Mouse (Mus musculus) embryonic facial prominence, embryonic 10.5 days (tissue): ENCODE data around the gene Fnbp4. TPM values are rescaled to one million over a fixed set of nuclear protein-coding genes. Genes with fewer than 3 reads are reported as not detected.
"Not testable (repeated sequence)": the region's sequence is repeated elsewhere in the genome, so short reads cannot be mapped to it uniquely, and the experiment has no call there.

ENCODE experiments used
- DNase-seq: peaks from one replicate; pipeline ENCODE4 v3.0.0-alpha.2; 2017; ENCODE audit warnings: low spot score
- H3K27ac ChIP-seq: fragments of 300-500 bp; sonication (generic); replicated peaks from 2 replicates; pipeline ENCODE4 v1.5.1; 2016; ENCODE audit warnings: mild to moderate bottlenecking
- H3K27me3 ChIP-seq: fragments of 300-500 bp; sonication (generic); replicated peaks from 2 replicates; pipeline ENCODE4 v1.6.1; 2016; ENCODE audit warnings: low read depth, mild to moderate bottlenecking; ENCODE audit not compliant: poor library complexity, severe bottlenecking
- H3K36me3 ChIP-seq: fragments of 300-500 bp; sonication (generic); replicated peaks from 2 replicates; pipeline ENCODE4 v1.6.1; 2016; ENCODE audit warnings: mild to moderate bottlenecking, moderate library complexity
- H3K4me1 ChIP-seq: fragments of 300-500 bp; sonication (generic); 2 replicates; pipeline ENCODE4 v1.6.1; 2016
- H3K4me3 ChIP-seq: fragments of 300-500 bp; sonication (generic); 2 replicates; pipeline ENCODE4 v1.5.1; 2016; ENCODE audit warnings: mild to moderate bottlenecking, moderate library complexity
- H3K9me3 ChIP-seq: fragments of 300-500 bp; sonication (generic); 2 replicates; pipeline ENCODE4 v1.6.1; 2016; ENCODE audit warnings: mild to moderate bottlenecking
- WGBS: fragments of 180-500 bp; shearing (Covaris S2); methylation state at CpG from one replicate; pipeline ENCODE4 v1.1.7; 2016; 5-methylcytosine and 5-hydroxymethylcytosine counted together
- polyA plus RNA-seq: library from polyadenylated mRNA; unstranded; fragments of >200 nt; fragmentation: Nextera tagmentation; extraction: Ambion mirVana; gene quantifications from 2 replicates; pipeline ENCODE4 v1.2.1, GENCODE M21; 2016

Fnbp4 gene
- polyA plus RNA-seq, 1 experiment from 2014 or later: 121 TPM

DNA sequence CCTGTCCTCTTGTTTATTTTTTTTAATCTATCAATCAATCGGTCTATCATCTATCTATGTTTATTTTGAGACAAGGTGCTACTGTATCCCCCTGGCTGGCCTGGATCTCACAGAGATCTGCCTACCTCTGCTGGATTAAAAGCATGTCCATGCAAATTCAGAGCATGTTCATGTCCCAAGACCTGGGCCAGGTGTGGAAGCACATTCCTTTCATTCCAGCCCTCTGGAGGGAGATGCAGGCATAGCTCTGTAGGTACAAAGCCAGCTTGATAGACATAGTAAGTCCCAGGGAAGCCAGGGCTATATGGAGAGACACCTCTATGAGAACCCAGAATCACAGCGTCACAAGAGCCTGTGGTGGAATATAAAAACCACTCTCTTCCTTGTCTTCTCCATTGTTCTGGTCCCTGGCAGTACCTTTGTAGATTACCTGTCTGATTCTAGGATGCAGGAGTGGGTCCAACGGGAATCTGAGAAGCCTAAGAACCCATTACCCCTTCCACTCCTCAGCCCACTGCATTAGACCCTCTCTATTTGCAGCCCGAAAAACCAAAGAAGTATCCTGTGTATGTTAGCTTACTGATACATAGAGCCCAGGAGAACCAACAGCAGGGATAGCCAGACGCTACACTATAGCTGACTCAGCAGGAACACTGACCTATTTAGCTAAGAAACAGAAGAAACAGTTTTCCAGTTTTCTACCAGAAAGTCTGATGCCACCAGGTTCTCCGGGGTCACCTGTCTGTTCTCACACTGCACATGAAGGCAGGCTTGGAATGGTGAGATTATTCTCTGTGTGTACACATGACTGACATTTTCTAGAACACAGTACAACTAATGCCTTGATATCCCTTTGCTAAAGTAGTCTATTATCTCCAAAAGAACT, 63.3 kb downstream of the Fnbp4 start:
- H3K27me3 ChIP-seq: no peaks in the 10 kb centered on the region
- H3K27ac ChIP-seq: no peak overlapping the region
- H3K4me1 ChIP-seq: no peaks in the 10 kb centered on the region
- H3K4me3 ChIP-seq: no peak overlapping the region
- DNase-seq: no peak
- H3K36me3 ChIP-seq: no peaks in the 10 kb centered on the region
- no peaks in the 10 kb centered on the region for H3K9me3 ChIP-seq
- 83% methylated on average over 6 of the region's 6 CpGs for WGBS

DNA sequence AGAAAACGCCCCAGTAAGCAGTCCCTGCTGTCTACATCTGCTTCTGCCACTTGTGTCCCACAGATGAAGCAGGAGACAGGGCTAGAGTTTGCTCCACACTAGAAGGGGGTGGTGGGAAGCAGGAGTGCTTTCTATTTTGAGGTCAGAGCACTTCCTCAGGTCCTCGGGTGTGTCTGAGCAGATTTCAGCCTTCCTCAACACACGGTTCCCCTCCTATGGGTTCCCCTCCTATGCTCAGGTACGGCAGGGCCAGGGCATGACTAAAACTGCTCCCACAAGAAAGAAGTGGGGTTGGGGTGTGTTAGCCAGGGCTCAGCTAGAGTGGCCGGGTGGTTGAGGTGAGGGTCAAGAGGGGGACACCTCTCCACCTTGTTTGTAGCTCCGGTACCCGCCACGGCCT, 65.6 kb downstream of the Fnbp4 start:
- no peaks in the 10 kb centered on the region for H3K9me3 ChIP-seq
- WGBS: 90% methylated on average over 8 of the region's 8 CpGs
- DNase-seq: no peak
- no peaks in the 10 kb centered on the region for H3K36me3 ChIP-seq
- no peak overlapping the region for H3K4me3 ChIP-seq
- no peak overlapping the region for H3K27ac ChIP-seq
- H3K4me1 ChIP-seq: no peaks in the 10 kb centered on the region
- H3K27me3 ChIP-seq: no peaks in the 10 kb centered on the region

DNA sequence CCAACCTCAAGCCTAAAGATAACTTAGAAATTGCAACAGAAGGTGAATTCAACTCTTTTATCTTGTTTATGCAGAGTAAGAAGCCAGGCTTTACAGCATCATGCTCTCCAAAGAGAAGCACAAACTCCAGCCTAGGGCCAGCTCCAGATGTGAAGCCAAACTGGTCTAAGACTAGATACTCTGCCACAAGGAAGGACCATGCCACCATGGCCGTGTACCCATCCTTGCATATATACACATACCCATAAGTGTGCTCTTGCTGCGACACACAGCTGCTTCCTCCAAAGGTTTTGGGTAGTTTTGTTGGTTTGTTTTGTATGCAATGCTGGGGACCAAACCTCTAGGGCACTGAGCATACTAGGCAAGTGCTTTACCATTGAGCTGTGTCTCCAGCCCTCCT, 70.1 kb downstream of the Fnbp4 start:
- no peaks in the 10 kb centered on the region for H3K36me3 ChIP-seq
- no peak for DNase-seq
- 87% methylated on average over 2 of the region's 2 CpGs for WGBS
- no peak overlapping the region for H3K4me3 ChIP-seq
- no peaks in the 10 kb centered on the region for H3K9me3 ChIP-seq
- H3K4me1 ChIP-seq: no peaks in the 10 kb centered on the region
- no peak overlapping the region for H3K27ac ChIP-seq
- no peaks in the 10 kb centered on the region for H3K27me3 ChIP-seq

DNA sequence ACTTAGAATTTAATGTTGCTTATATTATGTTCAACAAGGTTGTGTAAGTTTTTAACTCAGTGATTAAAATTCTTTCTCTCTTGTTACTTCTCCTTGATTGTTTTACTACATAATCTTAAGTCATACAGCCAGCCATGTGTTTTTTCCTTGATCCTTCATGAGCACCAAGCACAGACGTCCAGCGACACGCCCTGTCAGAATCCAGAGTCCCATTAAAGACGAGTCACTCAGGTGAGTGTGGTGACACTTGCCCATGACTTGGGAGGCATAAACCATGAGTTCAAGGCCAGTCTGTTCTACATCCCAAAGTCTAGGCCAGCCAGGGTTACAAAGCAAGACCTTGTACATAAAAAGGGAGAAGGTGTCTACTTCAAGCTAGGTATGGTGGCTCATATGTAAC, 71.0 kb downstream of the Fnbp4 start:
- no peaks in the 10 kb centered on the region for H3K9me3 ChIP-seq
- no peak overlapping the region for H3K27ac ChIP-seq
- H3K4me3 ChIP-seq: no peak overlapping the region
- DNase-seq: no peak
- no peaks in the 10 kb centered on the region for H3K4me1 ChIP-seq
- no peaks in the 10 kb centered on the region for H3K36me3 ChIP-seq
- WGBS: 84% methylated on average over 4 of the region's 4 CpGs
- no peaks in the 10 kb centered on the region for H3K27me3 ChIP-seq

DNA sequence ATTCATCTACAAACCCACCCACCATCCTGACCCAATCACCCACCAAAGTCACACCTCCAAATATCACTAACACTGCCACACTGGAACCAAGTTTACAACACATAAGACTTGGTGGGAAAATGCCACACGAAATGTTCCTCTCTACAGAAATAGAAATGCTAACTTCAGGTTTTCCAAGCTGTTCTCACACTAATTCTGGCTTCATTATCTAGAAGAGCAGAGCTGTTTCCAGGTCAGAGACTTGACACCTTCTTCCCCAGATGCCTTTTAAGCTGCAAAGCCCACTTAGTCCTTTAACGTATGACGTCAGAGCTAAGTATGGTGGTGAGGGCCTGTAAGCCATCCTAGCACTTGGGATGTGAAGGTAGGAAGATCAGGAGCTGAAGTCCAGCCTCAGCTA, 73.5 kb downstream of the Fnbp4 start:
- H3K36me3 ChIP-seq: no peaks in the 10 kb centered on the region
- H3K9me3 ChIP-seq: no peaks in the 10 kb centered on the region
- no peak for DNase-seq
- WGBS: 90% methylated on average over 3 of the region's 3 CpGs
- H3K27ac ChIP-seq: no peak overlapping the region
- no peak overlapping the region for H3K4me3 ChIP-seq
- H3K27me3 ChIP-seq: no peaks in the 10 kb centered on the region
- no peaks in the 10 kb centered on the region for H3K4me1 ChIP-seq

DNA sequence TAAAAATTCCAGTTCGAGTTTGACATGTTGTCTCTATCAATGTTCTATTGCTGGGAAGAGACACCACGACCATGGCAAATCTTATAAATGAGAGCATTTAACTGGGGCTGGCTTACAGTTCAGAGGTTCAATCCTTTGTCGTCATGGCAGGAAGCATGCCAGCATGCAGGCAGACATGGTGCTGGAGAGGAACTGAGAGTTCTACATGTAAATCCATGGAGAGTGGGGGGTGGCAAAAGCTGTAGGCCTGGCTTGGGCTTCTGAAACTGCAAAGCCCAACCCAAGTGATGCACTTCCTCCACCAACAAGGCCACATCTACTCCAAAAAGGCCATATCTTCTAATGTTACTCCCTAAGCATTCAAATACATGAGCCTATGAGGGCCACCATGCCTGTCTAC, 75.7 kb downstream of the Fnbp4 start:
- no peaks in the 10 kb centered on the region for H3K4me1 ChIP-seq
- no peaks in the 10 kb centered on the region for H3K27me3 ChIP-seq
- no peak overlapping the region for H3K27ac ChIP-seq
- no peaks in the 10 kb centered on the region for H3K36me3 ChIP-seq
- DNase-seq: no peak
- WGBS: 84% methylated on average over 3 of the region's 3 CpGs
- H3K9me3 ChIP-seq: no peaks in the 10 kb centered on the region
- no peak overlapping the region for H3K4me3 ChIP-seq

DNA sequence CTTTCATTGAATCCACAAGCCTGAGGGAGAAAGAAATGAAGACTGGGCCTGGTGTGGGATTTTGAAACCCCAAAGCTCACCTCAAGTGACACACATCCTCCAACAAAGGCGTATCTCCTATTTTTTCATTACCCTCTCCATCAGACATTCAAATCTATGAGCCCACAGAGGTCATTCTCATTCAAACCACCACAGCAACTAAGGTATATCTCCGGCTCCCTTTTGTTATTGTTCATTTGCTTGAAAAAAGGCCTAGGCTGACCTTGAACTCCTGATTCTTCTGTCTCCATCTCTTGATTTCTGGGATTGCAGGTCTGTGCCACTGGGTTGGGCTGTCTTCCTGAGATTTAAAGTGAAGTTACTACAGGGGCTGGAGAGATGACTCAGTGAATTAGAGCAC, 77.8 kb downstream of the Fnbp4 start:
- DNase-seq: no peak
- H3K4me3 ChIP-seq: no peak overlapping the region
- H3K9me3 ChIP-seq: no peaks in the 10 kb centered on the region
- H3K4me1 ChIP-seq: no peaks in the 10 kb centered on the region
- 91% methylated on average over 2 of the region's 2 CpGs for WGBS
- H3K27ac ChIP-seq: no peak overlapping the region
- H3K36me3 ChIP-seq: no peaks in the 10 kb centered on the region
- no peaks in the 10 kb centered on the region for H3K27me3 ChIP-seq

DNA sequence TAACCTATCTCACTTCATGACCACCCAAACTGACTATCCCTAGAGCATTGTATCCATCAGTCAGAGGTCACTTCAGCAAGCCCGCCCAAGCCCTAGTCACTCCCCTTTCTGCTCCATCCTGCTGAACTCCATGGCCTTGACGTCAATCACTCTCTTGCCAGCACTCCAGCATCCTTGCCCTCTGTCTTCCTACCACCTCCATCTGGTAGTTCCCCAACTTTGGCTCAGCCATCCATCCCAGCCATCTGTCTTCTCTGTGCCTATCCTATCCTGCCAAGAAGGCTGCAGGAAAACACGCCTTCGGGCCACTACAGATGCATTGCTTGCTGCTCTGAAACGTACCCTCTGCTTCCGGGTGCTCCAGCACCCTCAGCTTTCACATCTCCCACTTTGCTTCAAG, 78.6 kb downstream of the Fnbp4 start:
- no peaks in the 10 kb centered on the region for H3K27me3 ChIP-seq
- WGBS: 81% methylated on average over 6 of the region's 6 CpGs
- no peak overlapping the region for H3K27ac ChIP-seq

DNA sequence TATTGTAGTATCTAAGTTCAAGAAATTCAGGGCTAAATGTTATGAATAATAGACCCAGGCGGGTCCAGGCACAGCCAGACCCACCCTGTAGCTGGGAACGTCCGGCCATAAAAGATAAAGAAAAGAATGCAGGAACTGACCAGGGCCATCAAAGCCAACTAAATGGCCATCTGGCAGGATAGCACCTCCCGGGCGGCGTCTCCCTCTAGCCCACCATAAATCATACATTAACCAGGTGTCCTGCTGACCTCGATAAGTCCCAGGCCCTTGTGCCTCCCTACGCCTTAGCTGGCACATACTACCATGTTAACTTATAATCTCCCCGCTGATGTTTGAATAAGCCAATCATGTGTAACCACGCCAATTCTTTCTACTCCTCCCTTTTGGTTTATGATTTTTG, 79.4 kb downstream of the Fnbp4 start:
- H3K4me1 ChIP-seq, DNase-seq, H3K27me3 ChIP-seq, H3K36me3 ChIP-seq, H3K4me3 ChIP-seq, H3K27ac ChIP-seq, H3K9me3 ChIP-seq: not testable (repeated sequence)
- 92% methylated on average over 10 of the region's 10 CpGs for WGBS

More for the DNA sequence above, 78.6 kb downstream of the Fnbp4 start:
- Histone ChIP-seq H3K4me1 (no peaks in the 10 kb centered on the region), H3K36me3 (no peaks in the 10 kb centered on the region), H3K9me3 (no peaks in the 10 kb centered on the region), H3K4me3 (no peak overlapping the region)
- DNase-seq: no peak

DNA sequence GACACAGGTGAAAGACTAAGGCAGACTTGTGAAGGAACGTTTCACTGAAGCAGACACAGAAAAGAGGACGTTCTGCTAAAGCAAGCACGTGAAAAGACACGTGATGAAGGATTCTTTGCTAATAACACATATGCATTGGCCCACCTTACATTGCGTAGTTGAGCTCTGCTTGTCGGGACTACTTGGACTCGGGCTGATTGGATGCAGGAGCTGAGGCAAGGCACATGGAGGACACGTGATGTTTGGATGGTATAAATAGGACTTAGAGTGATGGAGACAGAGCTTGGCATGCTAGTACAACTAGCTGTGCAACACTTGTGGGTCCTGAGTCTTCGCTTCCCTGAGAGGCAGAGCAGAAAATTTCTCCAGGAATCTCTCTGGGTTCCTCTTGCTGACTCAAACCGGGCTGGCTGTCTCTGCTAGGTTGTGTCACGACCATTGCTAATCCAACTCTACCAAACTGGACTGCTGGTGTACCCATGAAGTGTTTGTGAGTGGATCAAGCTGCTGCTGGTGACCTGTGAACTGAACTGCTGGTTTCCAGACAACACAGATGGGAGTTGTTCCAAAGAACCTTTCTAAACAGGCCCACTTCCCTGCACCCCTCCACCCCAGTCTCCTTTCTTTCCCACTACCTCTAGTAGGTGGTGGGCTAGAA, 80.5 kb downstream of the Fnbp4 start:
- no peak for DNase-seq
- H3K36me3 ChIP-seq: no peaks in the 10 kb centered on the region
- H3K4me1 ChIP-seq: no peaks in the 10 kb centered on the region
- H3K9me3 ChIP-seq: no peaks in the 10 kb centered on the region
- WGBS: 85% methylated on average over 11 of the region's 11 CpGs
- no peaks in the 10 kb centered on the region for H3K27me3 ChIP-seq
- no peak overlapping the region for H3K27ac ChIP-seq
- H3K4me3 ChIP-seq: no peak overlapping the region

DNA sequence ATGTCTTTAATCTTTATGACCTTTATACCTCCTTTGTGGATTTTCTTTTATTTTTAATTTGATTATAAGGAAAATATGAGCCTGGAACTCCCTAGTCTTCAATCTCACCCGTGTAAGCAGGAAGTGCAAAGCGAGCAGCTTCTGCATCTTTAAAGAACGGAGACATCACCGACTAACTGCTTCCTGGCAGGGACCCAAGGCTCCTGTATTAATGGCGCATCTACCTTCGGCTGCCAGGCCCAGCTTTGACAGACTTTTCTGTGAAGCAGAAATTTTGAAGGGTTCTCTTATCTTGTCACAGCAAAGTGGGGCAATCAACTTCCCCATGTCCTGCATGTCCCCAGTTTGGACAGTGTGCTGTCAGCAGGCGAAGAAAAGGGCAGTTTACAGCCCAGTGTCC, 83.6 kb downstream of the Fnbp4 start:
- Histone ChIP-seq H3K9me3 (no peaks in the 10 kb centered on the region), H3K27me3 (no peaks in the 10 kb centered on the region), H3K27ac (no peak overlapping the region), H3K36me3 (no peaks in the 10 kb centered on the region), H3K4me1 (no peaks in the 10 kb centered on the region), H3K4me3 (no peak overlapping the region)
- WGBS: 79% methylated on average over 7 of the region's 7 CpGs
- no peak for DNase-seq
